Mouse (Mus musculus) erythroblast, adult 5-6 weeks (primary cell): ENCODE data around the gene Crybg1. TPM values are rescaled to one million over a fixed set of nuclear protein-coding genes. Genes with fewer than 3 reads are reported as not detected.
A peak's percentile ranks its signal among the peaks of the same experiment; 100 is the strongest.

Source experiments
- ATAC-seq: replicated peaks from 2 replicates; pipeline ENCODE4 v1.8.0; 2016; ENCODE audit warnings: moderate number of reproducible peaks, mild to moderate bottlenecking, moderate TSS enrichment, inconsistent platforms; ENCODE audit not compliant: poor library complexity, low FRiP score, severe bottlenecking
- total RNA-seq, 2 experiments: library from RNA; stranded (forward) in 1 of 2; stranded (reverse) in 1 of 2; fragments of 150-400 nt in 1 of 2; fragments of 200-764, 138-1000 nt in 1 of 2; gene quantifications; 2 replicates each; pipeline versions ENCODE4 v1.2.3 to v1.2.4; 2015 to 2017; ENCODE audit warnings: low replicate concordance in 2 of 2

The Crybg1 gene
- total RNA-seq (2015; ENCODE audit: low replicate concordance) = 0.58 and 1.7 TPM in 2 replicates
- total RNA-seq (2017; ENCODE audit: low replicate concordance) = 1.5 TPM in 2 replicates

- peak; percentile 76 for ATAC-seq
Measured at GRCm38 (mm10) chr10:44148337-44149317, at the start of gene Crybg1. Gene Crybg1 (minus strand): TSS chr10:44148853.

GRCm38 (mm10) chr10:44177365-44177764 lies 28.7 kb upstream of the Crybg1 start:
- peak; percentile 87 for ATAC-seq

- peak; percentile 49 for ATAC-seq
Measured at GRCm38 (mm10) chr10:44176548-44176947, 27.9 kb upstream of the Crybg1 start.

- peak; percentile 72 for ATAC-seq
Measured at GRCm38 (mm10) chr10:44176120-44176519, 27.5 kb upstream of the Crybg1 start.

GRCm38 (mm10) chr10:44170145-44170544 lies 21.5 kb upstream of the Crybg1 start:
- ATAC-seq = no peak

- ATAC-seq = no peak
Measured at GRCm38 (mm10) chr10:44167061-44167460, 18.4 kb upstream of the Crybg1 start.

- ATAC-seq = peak; percentile 94
Measured at GRCm38 (mm10) chr10:44164258-44164975, 15.8 kb upstream of the Crybg1 start.

GRCm38 (mm10) chr10:44163028-44163427 lies 14.4 kb upstream of the Crybg1 start:
- no peak for ATAC-seq

GRCm38 (mm10) chr10:44160150-44160549 lies 11.5 kb upstream of the Crybg1 start:
- no peak for ATAC-seq

- no peak for ATAC-seq
Measured at GRCm38 (mm10) chr10:44157489-44157888, 8.8 kb upstream of the Crybg1 start.

- no peak for ATAC-seq
Measured at GRCm38 (mm10) chr10:44150501-44150900, 1.8 kb upstream of the Crybg1 start.

GRCm38 (mm10) chr10:44143401-44143800 lies 5.3 kb downstream of the Crybg1 start:
- no peak for ATAC-seq

GRCm38 (mm10) chr10:44138137-44138855 lies 10.4 kb downstream of the Crybg1 start:
- ATAC-seq = no peak

- ATAC-seq = no peak
Measured at GRCm38 (mm10) chr10:44126047-44126446, 22.6 kb downstream of the Crybg1 start.

- no peak for ATAC-seq
Measured at GRCm38 (mm10) chr10:44124400-44124933, 24.2 kb downstream of the Crybg1 start.

GRCm38 (mm10) chr10:44118616-44119015 lies 30.0 kb downstream of the Crybg1 start:
- no peak for ATAC-seq

- no peak for ATAC-seq
Measured at GRCm38 (mm10) chr10:44116796-44117195, 31.9 kb downstream of the Crybg1 start.

GRCm38 (mm10) chr10:44114611-44115010 lies 34.0 kb downstream of the Crybg1 start:
- ATAC-seq = no peak

GRCm38 (mm10) chr10:44112005-44112675 lies 36.5 kb downstream of the Crybg1 start:
- ATAC-seq = no peak
